Mouse (Mus musculus): ENCODE measurements around the gene S100a14. TPM values are rescaled to one million over a fixed set of nuclear protein-coding genes. Genes with fewer than 3 reads are reported as not detected.
A peak's percentile ranks its signal among the peaks of the same experiment; 100 is the strongest.

The S100a14 gene
- polyA plus RNA-seq (2012; ENCODE audit: insufficient read depth, low replicate concordance) = 0.10 TPM in 1 of 2 replicates, not detected in the other

- TF ChIP-seq GATA1 (IDR thresholded peaks at IDR 0.05; ENCODE audit: borderline replicate concordance, low read length) (no peak), FLI1 (IDR thresholded peaks at IDR 0.05; ENCODE audit: low read length) (no peak)
- H3K4me3 ChIP-seq (replicated peaks) = no peak within 1 kb of the TSS
- peaks cover 26% of the 10 kb centered on the region for H3K36me3 ChIP-seq (replicated peaks; ENCODE audit: low read length)
- no peaks in the 10 kb centered on the region for H3K4me1 ChIP-seq
- peaks cover 24% of the 10 kb centered on the region for H3K27me3 ChIP-seq (replicated peaks)
- no peaks in the 10 kb centered on the region for H3K9me3 ChIP-seq
These were observed at the start of gene S100a14 for GRCm38 (mm10) chr3:90526580-90526979. S100a14 (plus strand) TSS chr3:90526856.

DNA sequence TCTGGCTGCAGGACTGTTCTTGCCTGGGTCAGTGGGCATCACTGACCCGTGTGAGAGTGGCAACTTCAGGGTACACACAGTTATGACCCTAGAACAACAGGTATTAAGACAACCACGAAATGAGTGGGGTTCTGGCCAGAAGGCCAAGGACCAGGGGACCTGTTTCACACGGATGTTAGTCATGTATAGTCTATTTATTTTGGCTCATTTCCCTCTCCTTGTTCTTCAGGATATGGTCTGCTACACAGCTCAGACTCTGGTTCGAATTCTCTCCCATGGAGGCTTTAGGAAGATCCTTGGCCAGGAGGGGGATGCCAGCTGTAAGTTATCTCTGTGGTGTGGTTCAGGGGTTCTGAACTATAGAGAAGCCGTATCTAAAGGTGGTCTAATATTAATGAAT is 39.7 kb upstream of the S100a14 start:
- Histone ChIP-seq H3K9me3 (no peaks in the 10 kb centered on the region), H3K4me3 (replicated peaks) (no peak overlapping the region), H3K4me1 (peaks cover 20% of the 10 kb centered on the region), H3K27me3 (replicated peaks) (no peaks in the 10 kb centered on the region), H3K36me3 (replicated peaks; ENCODE audit: low read length) (peaks cover 74% of the 10 kb centered on the region)
- TF ChIP-seq GATA1 (IDR thresholded peaks at IDR 0.05; ENCODE audit: borderline replicate concordance, low read length) (no peak), FLI1 (IDR thresholded peaks at IDR 0.05; ENCODE audit: low read length) (no peak)

- no peaks in the 10 kb centered on the region for H3K27me3 ChIP-seq (replicated peaks)
- H3K9me3 ChIP-seq = no peaks in the 10 kb centered on the region
- no peak overlapping the region for H3K4me3 ChIP-seq (replicated peaks)
- TF ChIP-seq GATA1 (IDR thresholded peaks at IDR 0.05; ENCODE audit: borderline replicate concordance, low read length) = no peak
- no peak for TF ChIP-seq FLI1 (IDR thresholded peaks at IDR 0.05; ENCODE audit: low read length)
- peaks cover 20% of the 10 kb centered on the region for H3K4me1 ChIP-seq
- H3K36me3 ChIP-seq (replicated peaks; ENCODE audit: low read length) = peaks cover 60% of the 10 kb centered on the region
These were observed 38.1 kb upstream of the S100a14 start for GRCm38 (mm10) chr3:90488576-90488975.

GRCm38 (mm10) chr3:90490696-90491256 is 35.9 kb upstream of the S100a14 start, which contains the start of gene Snapin:
Snapin (minus strand) TSS chr3:90491033.
- H3K36me3 ChIP-seq (replicated peaks; ENCODE audit: low read length) = peaks cover 61% of the 10 kb centered on the region
- TF ChIP-seq GATA1 (IDR thresholded peaks at IDR 0.05; ENCODE audit: borderline replicate concordance, low read length) (no peak), FLI1 (IDR thresholded peaks at IDR 0.05; ENCODE audit: low read length) (no peak)

DNA sequence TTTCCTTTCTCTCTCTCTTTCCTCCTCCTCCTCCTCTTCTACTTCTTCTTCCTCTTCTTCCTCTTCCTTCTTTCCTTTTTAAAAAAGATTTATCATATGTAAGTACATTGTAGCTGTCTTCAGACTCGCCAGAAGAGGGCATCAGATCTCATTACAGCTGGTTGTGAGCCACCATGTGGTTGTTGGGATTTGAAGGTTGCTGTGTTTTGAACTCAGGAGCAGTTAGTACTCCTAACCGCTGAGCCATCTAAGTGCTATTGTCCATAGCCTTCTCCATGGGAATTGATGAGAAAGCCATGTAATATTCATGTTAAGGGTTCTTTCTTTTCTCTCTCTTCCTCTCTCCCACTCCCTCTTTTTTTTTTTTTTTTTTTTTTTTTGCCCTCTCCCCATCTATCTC is 35.3 kb upstream of the S100a14 start:
- Histone ChIP-seq H3K27me3 (replicated peaks) (no peaks in the 10 kb centered on the region), H3K36me3 (replicated peaks; ENCODE audit: low read length) (peaks cover 61% of the 10 kb centered on the region), H3K4me3 (replicated peaks) (peak overlapping the region; percentile 67), H3K4me1 (peaks cover 20% of the 10 kb centered on the region), H3K9me3 (no peaks in the 10 kb centered on the region)
- TF ChIP-seq FLI1 (IDR thresholded peaks at IDR 0.05; ENCODE audit: low read length) (no peak), GATA1 (IDR thresholded peaks at IDR 0.05; ENCODE audit: borderline replicate concordance, low read length) (no peak)

More at GRCm38 (mm10) chr3:90490696-90491256, 35.9 kb upstream of the S100a14 start, which contains the start of gene Snapin:
- Histone ChIP-seq H3K4me1 (peaks cover 20% of the 10 kb centered on the region), H3K27me3 (replicated peaks) (no peaks in the 10 kb centered on the region), H3K9me3 (no peaks in the 10 kb centered on the region), H3K4me3 (replicated peaks) (peak within 1 kb of the TSS; percentile 95)

- Histone ChIP-seq H3K4me3 (replicated peaks) (no peak overlapping the region), H3K36me3 (replicated peaks; ENCODE audit: low read length) (peaks cover 61% of the 10 kb centered on the region), H3K4me1 (peaks cover 21% of the 10 kb centered on the region), H3K27me3 (replicated peaks) (no peaks in the 10 kb centered on the region), H3K9me3 (no peaks in the 10 kb centered on the region)
- TF ChIP-seq GATA1 (IDR thresholded peaks at IDR 0.05; ENCODE audit: borderline replicate concordance, low read length) (no peak), FLI1 (IDR thresholded peaks at IDR 0.05; ENCODE audit: low read length) (no peak)
These were observed 32.7 kb upstream of the S100a14 start for GRCm38 (mm10) chr3:90493831-90494540.

DNA sequence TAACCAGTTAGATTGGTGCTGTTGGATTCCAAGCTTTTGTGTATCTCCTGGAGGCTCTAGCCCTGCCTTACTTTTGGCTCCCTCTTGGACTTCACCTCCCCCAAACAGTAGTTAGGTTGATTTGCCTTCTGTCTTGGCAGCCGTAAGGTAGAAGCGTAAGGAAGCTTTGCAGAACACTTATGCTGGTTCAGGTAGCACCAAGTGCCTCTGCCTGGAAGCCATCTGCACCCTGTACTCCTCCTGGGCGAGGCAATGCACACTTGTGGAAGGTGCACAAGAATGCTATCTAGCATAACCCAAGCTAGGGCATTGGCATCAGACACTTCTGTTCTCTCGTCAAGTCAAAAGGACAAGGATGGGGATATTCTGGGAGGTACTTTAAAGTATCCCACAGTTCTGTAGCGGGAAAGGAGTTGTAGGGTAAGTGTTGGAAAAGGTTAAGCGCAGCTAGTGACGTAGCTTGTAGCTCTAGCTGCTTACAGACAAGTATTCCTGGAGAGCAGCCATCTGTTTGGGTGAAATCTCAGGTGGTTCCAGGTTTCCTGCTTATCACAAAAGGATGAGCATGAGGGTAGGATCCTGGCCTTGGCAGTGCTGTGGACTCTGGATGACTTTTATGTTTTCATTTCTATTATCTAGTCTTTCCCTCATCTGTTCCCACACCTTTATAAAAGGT is 30.7 kb upstream of the S100a14 start:
- peaks cover 7% of the 10 kb centered on the region for H3K4me1 ChIP-seq
- no peak overlapping the region for H3K4me3 ChIP-seq (replicated peaks)
- no peak for TF ChIP-seq FLI1 (IDR thresholded peaks at IDR 0.05; ENCODE audit: low read length)
- TF ChIP-seq GATA1 (IDR thresholded peaks at IDR 0.05; ENCODE audit: borderline replicate concordance, low read length) = no peak
- H3K9me3 ChIP-seq = no peaks in the 10 kb centered on the region
- no peaks in the 10 kb centered on the region for H3K27me3 ChIP-seq (replicated peaks)
- peaks cover 66% of the 10 kb centered on the region for H3K36me3 ChIP-seq (replicated peaks; ENCODE audit: low read length)

- Histone ChIP-seq H3K36me3 (replicated peaks; ENCODE audit: low read length) (peaks cover 82% of the 10 kb centered on the region), H3K4me1 (peaks cover 10% of the 10 kb centered on the region), H3K27me3 (replicated peaks) (no peaks in the 10 kb centered on the region), H3K4me3 (replicated peaks) (no peak overlapping the region), H3K9me3 (no peaks in the 10 kb centered on the region)
- TF ChIP-seq GATA1 (IDR thresholded peaks at IDR 0.05; ENCODE audit: borderline replicate concordance, low read length) (no peak), FLI1 (IDR thresholded peaks at IDR 0.05; ENCODE audit: low read length) (no peak)
These were observed 29.1 kb upstream of the S100a14 start for GRCm38 (mm10) chr3:90497597-90497996.

DNA sequence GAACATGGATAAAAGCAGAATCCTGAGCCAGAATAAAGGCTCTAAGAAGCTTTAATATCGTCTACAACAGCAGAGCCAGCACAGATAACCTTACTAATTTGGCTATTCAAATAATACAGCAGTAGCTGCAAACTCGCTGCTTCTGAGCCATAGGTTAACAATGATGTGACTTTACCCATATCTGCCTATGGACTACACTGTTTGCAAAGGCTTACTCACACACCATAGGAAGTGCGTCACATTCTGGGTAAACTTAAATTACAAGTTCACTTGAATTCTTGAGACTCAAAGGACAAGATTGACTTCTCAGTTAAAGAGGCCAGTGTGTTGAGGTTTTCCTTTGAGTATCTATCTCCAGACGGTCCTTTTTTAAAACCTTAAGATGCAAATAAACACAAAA is 23.2 kb upstream of the S100a14 start:
- H3K27me3 ChIP-seq (replicated peaks) = no peaks in the 10 kb centered on the region
- H3K9me3 ChIP-seq = no peaks in the 10 kb centered on the region
- peaks cover 43% of the 10 kb centered on the region for H3K4me1 ChIP-seq
- no peak overlapping the region for H3K4me3 ChIP-seq (replicated peaks)
- TF ChIP-seq FLI1 (IDR thresholded peaks at IDR 0.05; ENCODE audit: low read length) (no peak), GATA1 (IDR thresholded peaks at IDR 0.05; ENCODE audit: borderline replicate concordance, low read length) (no peak)
- peaks cover 85% of the 10 kb centered on the region for H3K36me3 ChIP-seq (replicated peaks; ENCODE audit: low read length)

- no peaks in the 10 kb centered on the region for H3K27me3 ChIP-seq (replicated peaks)
- no peak for TF ChIP-seq GATA1 (IDR thresholded peaks at IDR 0.05; ENCODE audit: borderline replicate concordance, low read length)
- TF ChIP-seq FLI1 (IDR thresholded peaks at IDR 0.05; ENCODE audit: low read length) = no peak
- peaks cover 75% of the 10 kb centered on the region for H3K36me3 ChIP-seq (replicated peaks; ENCODE audit: low read length)
- H3K9me3 ChIP-seq = no peaks in the 10 kb centered on the region
- H3K4me3 ChIP-seq (replicated peaks) = no peak overlapping the region
- peaks cover 43% of the 10 kb centered on the region for H3K4me1 ChIP-seq
These were observed 21.4 kb upstream of the S100a14 start for GRCm38 (mm10) chr3:90505216-90505615.

Measured in megakaryocyte, embryonic 14.5 days (primary cell).